Mouse (Mus musculus) C2C12 (cell line): ENCODE data around the gene Igf1.

ENCODE experiments used
- CEBPB ChIP-seq: IDR thresholded peaks from one replicate; pipeline ENCODE4 v1.6.1; 2011; ENCODE audit warnings: low read depth, mild to moderate bottlenecking, control low read depth, moderate library complexity
- CTCF ChIP-seq: IDR thresholded peaks from one replicate; pipeline ENCODE4 v1.5.1; 2011; ENCODE audit not compliant: control insufficient read depth, insufficient read depth, insufficient read length

GRCm38 (mm10) chr10:87906757-87907307, 48.8 kb downstream of the Igf1 start:
- TF ChIP-seq CTCF, result no peak
- TF ChIP-seq CEBPB, result no peak
